Mouse (Mus musculus) intestine, embryonic 14.5 days (tissue): Measurements from ENCODE around the gene Armc12. TPM values are rescaled to one million over a fixed set of nuclear protein-coding genes. Genes with fewer than 3 reads are reported as not detected.

Source experiments
- ATAC-seq: fragments of 200-750 bp; cut with Nextera tagmentation; replicated peaks from 2 replicates; pipeline ENCODE4 v1.8.0; 2017; ENCODE audit warnings: low read depth, moderate number of reproducible peaks, moderate TSS enrichment, moderate library complexity; ENCODE audit not compliant: low FRiP score, low TSS enrichment
- DNase-seq: peaks from one replicate; pipeline ENCODE4 v3.0.0-alpha.2; 2018; ENCODE audit warnings: low spot score
- H3K27ac ChIP-seq: fragments of 300-500 bp; sonication (generic); 2 replicates; pipeline ENCODE4 v1.5.1; 2014; ENCODE audit warnings: low read depth, mild to moderate bottlenecking, control low read depth
- H3K27me3 ChIP-seq: fragments of 300-500 bp; sonication (generic); replicated peaks from 2 replicates; pipeline ENCODE4 v1.6.1; 2014; ENCODE audit warnings: low read length, control low read depth; ENCODE audit not compliant: control insufficient read depth, insufficient read depth
- H3K36me3 ChIP-seq: fragments of 300-500 bp; sonication (generic); 2 replicates; pipeline ENCODE4 v1.6.1; 2014; ENCODE audit warnings: low read length, control low read depth; ENCODE audit not compliant: control insufficient read depth, insufficient read depth
- H3K4me1 ChIP-seq: fragments of 300-500 bp; sonication (generic); replicated peaks from 2 replicates; pipeline ENCODE4 v1.6.1; 2014; ENCODE audit warnings: low read length, control low read depth, mixed read lengths; ENCODE audit not compliant: control insufficient read depth, insufficient read depth
- H3K4me2 ChIP-seq: fragments of 300-500 bp; sonication (generic); 2 replicates; pipeline ENCODE4 v1.6.1; 2014; ENCODE audit warnings: low read length
- H3K4me3 ChIP-seq: fragments of 300-500 bp; sonication (generic); 2 replicates; pipeline ENCODE4 v1.5.1; 2014; ENCODE audit warnings: low read depth, low read length, control low read depth, mixed read lengths
- H3K9ac ChIP-seq: fragments of 300-500 bp; sonication (generic); 2 replicates; pipeline ENCODE4 v1.6.1; 2014; ENCODE audit warnings: mild to moderate bottlenecking, low read length
- H3K9me3 ChIP-seq: fragments of 300-500 bp; sonication (generic); 2 replicates; pipeline ENCODE4 v1.6.1; 2016; ENCODE audit warnings: low read length, control low read depth; ENCODE audit not compliant: control insufficient read depth
- WGBS: fragments of 180-500 bp; shearing (Covaris S2); extraction: QIAGEN DNeasy Blood & Tissue Kit; methylation state at CpG from one replicate; pipeline ENCODE4 v1.1.7; 2014; 5-methylcytosine and 5-hydroxymethylcytosine counted together
- polyA plus RNA-seq: library from polyadenylated mRNA; unstranded; fragments of >200 nt; fragmentation: Nextera tagmentation; extraction: Ambion mirVana; gene quantifications from 2 replicates; pipeline ENCODE4 v1.2.1, GENCODE M21; 2014

The Armc12 gene
- polyA plus RNA-seq, 1 experiment from 2014 or later = not detected

DNA sequence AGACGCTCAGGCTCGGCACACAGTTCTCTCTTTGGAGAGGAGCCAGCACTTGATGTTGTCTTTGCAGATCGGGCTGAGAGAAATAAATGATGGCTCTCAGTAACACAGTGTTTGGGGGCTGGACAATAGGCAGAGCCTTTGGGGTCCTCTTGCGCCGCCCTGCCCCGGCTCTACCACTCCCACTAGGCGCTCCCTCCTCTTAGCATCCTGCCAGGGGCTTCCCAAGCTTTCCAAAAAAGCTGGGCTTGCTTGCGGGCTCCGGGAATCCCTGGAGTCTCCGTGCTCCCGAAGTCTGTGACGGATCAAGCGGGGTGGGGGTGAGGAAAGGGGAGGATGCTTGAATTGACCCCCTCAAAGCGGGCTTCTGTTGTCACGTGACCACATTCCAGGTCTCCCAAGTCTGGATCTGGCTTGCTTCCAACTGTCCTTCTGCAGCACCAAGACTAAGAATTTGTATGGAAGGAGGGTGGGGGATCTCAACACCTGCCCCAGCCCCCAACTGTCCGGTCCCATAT lies 13.1 kb upstream of the Armc12 start, which contains the start of gene Fkbp5:
Fkbp5 (minus strand) TSS at position 87 of the 515 bp plus-strand sequence.
- Histone ChIP-seq H3K9ac (peak within 1 kb of the TSS; percentile 37), H3K4me2 (peak within 1 kb of the TSS; percentile 73), H3K4me3 (peak within 1 kb of the TSS; percentile 32), H3K27ac (peak within 1 kb of the TSS; percentile 47), H3K4me1 (peaks cover 29% of the 10 kb centered on the region), H3K27me3 (0 out of 2 replicates have a peak, but pooled peaks cover 4% of the 10 kb centered on the region), H3K9me3 (no peaks in the 10 kb centered on the region), H3K36me3 (no peaks in the 10 kb centered on the region)
- WGBS = 4% methylated on average over 16 of the region's 16 CpGs
- DNase-seq = peak; percentile 79
- ATAC-seq = peak; percentile 21; the same call in 1 of the 2 replicates

DNA sequence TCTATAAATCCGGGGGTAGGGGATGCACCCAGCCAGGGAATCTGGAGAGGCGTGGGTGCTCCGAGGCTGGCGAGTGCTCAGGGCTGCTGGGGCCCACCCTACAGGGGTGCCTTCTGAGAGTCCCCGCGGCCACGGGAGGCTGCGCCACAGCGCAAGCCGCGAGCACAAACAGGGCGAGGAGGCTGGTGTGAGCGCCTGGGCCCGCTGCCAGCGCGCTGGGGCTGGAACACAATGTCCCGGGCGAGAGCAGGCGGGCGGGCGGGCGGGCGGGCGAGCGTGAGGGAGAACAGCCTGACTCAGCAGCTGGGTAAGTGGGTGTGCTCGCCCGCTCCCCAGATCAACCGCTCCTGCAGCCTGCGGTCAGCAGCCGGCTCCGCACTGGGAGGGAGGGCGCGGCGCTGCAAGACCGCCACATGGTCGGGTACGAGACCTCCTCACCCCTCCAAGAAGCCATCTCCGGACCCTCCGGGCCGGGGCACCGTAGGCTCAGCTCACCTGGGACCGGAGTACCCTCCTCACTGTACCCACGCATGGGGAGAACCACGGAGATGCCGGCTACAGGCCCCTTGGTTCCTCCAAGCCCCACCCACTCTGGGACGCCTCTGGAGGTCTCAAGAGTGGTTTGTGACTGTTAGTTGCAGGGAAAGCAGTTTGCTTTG lies 12.5 kb upstream of the Armc12 start:
- no peaks in the 10 kb centered on the region for H3K36me3 ChIP-seq
- DNase-seq (peak; percentile 80), ATAC-seq (peak; percentile 38)
- H3K27ac ChIP-seq = peak overlapping the region; percentile 47
- H3K9ac ChIP-seq = peak overlapping the region; percentile 37
- H3K9me3 ChIP-seq = no peaks in the 10 kb centered on the region
- peaks cover 29% of the 10 kb centered on the region for H3K4me1 ChIP-seq
- H3K4me2 ChIP-seq = peak overlapping the region; percentile 73
- H3K27me3 ChIP-seq = 0 out of 2 replicates have a peak, but pooled peaks cover 4% of the 10 kb centered on the region
- peak overlapping the region; percentile 32 for H3K4me3 ChIP-seq
- under 1% methylated on average over 38 of the region's 46 CpGs for WGBS

- no peaks in the 10 kb centered on the region for H3K36me3 ChIP-seq
- peak overlapping the region; percentile 47; the same call in 1 of the 2 replicates for H3K27ac ChIP-seq
- WGBS = 31% methylated on average over 8 of the region's 8 CpGs
- peaks cover 32% of the 10 kb centered on the region for H3K4me1 ChIP-seq
- H3K27me3 ChIP-seq = 0 out of 2 replicates have a peak, but pooled peaks cover 4% of the 10 kb centered on the region
- no peaks in the 10 kb centered on the region for H3K9me3 ChIP-seq
- H3K9ac ChIP-seq = no peak overlapping the region
- ATAC-seq (no peak), DNase-seq (no peak)
- peak overlapping the region; percentile 32 for H3K4me3 ChIP-seq
- peak overlapping the region; percentile 73 for H3K4me2 ChIP-seq
These were observed 12.0 kb upstream of the Armc12 start for GRCm38 (mm10) chr17:28518615-28519071.

- peaks cover 37% of the 10 kb centered on the region for H3K4me1 ChIP-seq
- 91% methylated on average over 3 of the region's 3 CpGs for WGBS
- H3K27me3 ChIP-seq = 0 out of 2 replicates have a peak, but pooled peaks cover 4% of the 10 kb centered on the region
- no peak overlapping the region for H3K9ac ChIP-seq
- H3K36me3 ChIP-seq = no peaks in the 10 kb centered on the region
- DNase-seq (no peak), ATAC-seq (no peak)
- no peak overlapping the region for H3K4me2 ChIP-seq
- H3K4me3 ChIP-seq = no peak overlapping the region
- no peak overlapping the region for H3K27ac ChIP-seq
- H3K9me3 ChIP-seq = no peaks in the 10 kb centered on the region
These were observed 10.8 kb upstream of the Armc12 start for GRCm38 (mm10) chr17:28519827-28520226.

GRCm38 (mm10) chr17:28520561-28520960 lies 10.0 kb upstream of the Armc12 start:
- H3K27ac ChIP-seq = no peak overlapping the region
- ATAC-seq = no peak

GRCm38 (mm10) chr17:28521071-28521726 lies 9.4 kb upstream of the Armc12 start:
- ATAC-seq (0 out of 2 replicates have a peak, but pooled peaks have one; percentile 14), DNase-seq (no peak)
- Histone ChIP-seq H3K4me2 (no peak overlapping the region; the same call in 1 of the 2 replicates), H3K27ac (no peak overlapping the region), H3K4me1 (peaks cover 29% of the 10 kb centered on the region), H3K4me3 (no peak overlapping the region), H3K36me3 (no peaks in the 10 kb centered on the region), H3K27me3 (0 out of 2 replicates have a peak, but pooled peaks cover 4% of the 10 kb centered on the region), H3K9ac (no peak overlapping the region), H3K9me3 (no peaks in the 10 kb centered on the region)
- WGBS = 56% methylated on average over 5 of the region's 5 CpGs

More at GRCm38 (mm10) chr17:28520561-28520960, 10.0 kb upstream of the Armc12 start:
- Histone ChIP-seq H3K36me3 (no peaks in the 10 kb centered on the region), H3K27me3 (0 out of 2 replicates have a peak, but pooled peaks cover 4% of the 10 kb centered on the region), H3K4me3 (no peak overlapping the region), H3K4me2 (no peak overlapping the region), H3K9me3 (no peaks in the 10 kb centered on the region), H3K4me1 (peaks cover 36% of the 10 kb centered on the region), H3K9ac (no peak overlapping the region)
- 70% methylated on average over 4 of the region's 4 CpGs for WGBS
- DNase-seq = no peak

GRCm38 (mm10) chr17:28521920-28522319 lies 8.7 kb upstream of the Armc12 start:
- WGBS = 29% methylated on average over 6 of the region's 6 CpGs
- Histone ChIP-seq H3K27me3 (0 out of 2 replicates have a peak, but pooled peaks cover 4% of the 10 kb centered on the region), H3K4me2 (peak overlapping the region; percentile 86), H3K4me3 (peak overlapping the region; percentile 64; the same call in 1 of the 2 replicates), H3K4me1 (peaks cover 26% of the 10 kb centered on the region), H3K27ac (no peak overlapping the region; the same call in 1 of the 2 replicates), H3K36me3 (no peaks in the 10 kb centered on the region), H3K9ac (no peak overlapping the region), H3K9me3 (no peaks in the 10 kb centered on the region)
- ATAC-seq = no peak
- DNase-seq = peak; percentile 70

DNA sequence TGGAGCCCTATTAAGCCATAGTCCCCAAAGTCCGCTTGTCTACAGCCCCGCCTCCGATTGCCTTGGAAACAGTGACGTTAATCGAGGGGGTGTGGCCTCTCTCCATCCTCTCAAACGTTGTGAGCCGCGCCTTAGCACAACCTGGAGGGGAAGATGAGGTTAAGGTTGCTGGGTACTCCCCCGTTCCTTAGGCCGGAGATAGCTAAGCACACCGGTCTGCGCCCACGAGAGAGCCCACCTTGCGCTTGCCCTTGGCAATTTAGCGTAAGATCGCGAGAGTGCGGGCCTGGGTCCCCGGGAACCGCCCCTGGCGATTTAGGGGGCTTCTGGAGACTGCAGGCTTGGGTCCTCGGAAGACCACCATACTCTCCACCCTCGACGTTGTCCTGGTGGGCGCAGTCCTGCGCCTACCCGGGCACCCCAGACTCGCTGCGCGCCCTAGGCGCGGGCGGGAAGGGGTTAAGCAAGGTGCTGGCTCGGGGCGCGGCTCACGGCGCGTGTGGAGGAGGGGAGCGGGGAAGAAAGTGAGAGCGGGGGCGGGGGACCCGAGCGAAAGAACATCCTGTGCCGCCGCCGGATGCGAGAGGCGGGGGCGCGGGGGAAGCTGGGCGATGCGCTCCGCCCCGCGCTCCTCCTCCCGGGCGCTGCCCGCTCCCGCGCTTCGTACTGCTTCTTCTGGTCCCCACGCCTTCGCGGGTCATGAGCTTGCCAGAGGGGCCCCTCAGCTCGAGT lies 7.8 kb upstream of the Armc12 start:
- Histone ChIP-seq H3K4me3 (peak overlapping the region; percentile 64), H3K4me1 (peaks cover 27% of the 10 kb centered on the region), H3K36me3 (no peaks in the 10 kb centered on the region), H3K27ac (peak overlapping the region; percentile 81), H3K9ac (peak overlapping the region; percentile 60), H3K4me2 (peak overlapping the region; percentile 86), H3K27me3 (0 out of 2 replicates have a peak, but pooled peaks cover 4% of the 10 kb centered on the region), H3K9me3 (no peaks in the 10 kb centered on the region)
- under 1% methylated on average over 65 of the region's 66 CpGs for WGBS
- DNase-seq (peak; percentile 95), ATAC-seq (peak; percentile 73)
